Mouse (Mus musculus) embryo, embryonic 11 days (tissue): ENCODE results near the gene Trem2.
"Not testable (repeated sequence)": the region's sequence is repeated elsewhere in the genome, so short reads cannot be mapped to it uniquely, and the experiment has no call there.

ENCODE experiments used
- DNase-seq: peaks from one replicate; pipeline ENCODE4 v3.0.0-alpha.2; 2015

Gene Trem2

GRCm38 (mm10) chr17:48346231-48346630 is at the start of gene Trem2:
Gene Trem2, plus strand, starts transcription at chr17:48346401.
- DNase-seq = no peak

GRCm38 (mm10) chr17:48299203-48299602 is 47.0 kb upstream of the Trem2 start, which contains the start of gene Treml2:
Gene Treml2, plus strand, starts transcription at chr17:48299498.
- peak; percentile 41 for DNase-seq

- no peak for DNase-seq
These were observed 46.4 kb upstream of the Trem2 start for GRCm38 (mm10) chr17:48299756-48300155.

- no peak for DNase-seq
These were observed 46.0 kb upstream of the Trem2 start for GRCm38 (mm10) chr17:48300199-48300598.

GRCm38 (mm10) chr17:48300861-48301260 is 45.3 kb upstream of the Trem2 start:
- no peak for DNase-seq

- no peak for DNase-seq
These were observed 44.4 kb upstream of the Trem2 start for GRCm38 (mm10) chr17:48301792-48302191.

- DNase-seq = no peak
These were observed 34.1 kb upstream of the Trem2 start for GRCm38 (mm10) chr17:48312124-48312523.

GRCm38 (mm10) chr17:48315905-48316579 is 30.2 kb upstream of the Trem2 start, which contains the start of gene B430306N03Rik:
Gene B430306N03Rik, plus strand, starts transcription at chr17:48316141.
- DNase-seq = not testable (repeated sequence)

- DNase-seq = no peak
These were observed 27.5 kb upstream of the Trem2 start for GRCm38 (mm10) chr17:48318686-48319085.

GRCm38 (mm10) chr17:48321279-48321678 is 24.9 kb upstream of the Trem2 start:
- DNase-seq = no peak

GRCm38 (mm10) chr17:48323236-48323635 is 23.0 kb upstream of the Trem2 start:
- no peak for DNase-seq

- no peak for DNase-seq
These were observed 21.9 kb upstream of the Trem2 start for GRCm38 (mm10) chr17:48324258-48324657.

GRCm38 (mm10) chr17:48325093-48325492 is 21.1 kb upstream of the Trem2 start:
- DNase-seq = no peak

GRCm38 (mm10) chr17:48325638-48326037 is 20.6 kb upstream of the Trem2 start:
- no peak for DNase-seq

GRCm38 (mm10) chr17:48326656-48327055 is 19.5 kb upstream of the Trem2 start:
- no peak for DNase-seq

GRCm38 (mm10) chr17:48332524-48332923 is 13.7 kb upstream of the Trem2 start:
- no peak for DNase-seq

GRCm38 (mm10) chr17:48334186-48334585 is 12.0 kb upstream of the Trem2 start:
- DNase-seq = no peak

- DNase-seq = peak; percentile 86
These were observed 9.3 kb upstream of the Trem2 start for GRCm38 (mm10) chr17:48336857-48337256.

- peak; percentile 24 for DNase-seq
These were observed 5.9 kb upstream of the Trem2 start for GRCm38 (mm10) chr17:48340267-48340666.

GRCm38 (mm10) chr17:48341947-48342346 is 4.3 kb upstream of the Trem2 start:
- no peak for DNase-seq

- no peak for DNase-seq
These were observed 3.1 kb upstream of the Trem2 start for GRCm38 (mm10) chr17:48343065-48343464.

- DNase-seq = no peak
These were observed 377 bp upstream of the Trem2 start for GRCm38 (mm10) chr17:48345824-48346223.

GRCm38 (mm10) chr17:48346834-48347233 is 633 bp downstream of the Trem2 start:
- no peak for DNase-seq

GRCm38 (mm10) chr17:48347287-48347686 is 1.1 kb downstream of the Trem2 start:
- no peak for DNase-seq

- DNase-seq = no peak
These were observed 4.5 kb downstream of the Trem2 start for GRCm38 (mm10) chr17:48350681-48351193.
